Mouse (Mus musculus) layer of hippocampus, postnatal 10 days (tissue): ENCODE results near the gene Zfp513. TPM values are rescaled to one million over a fixed set of nuclear protein-coding genes. Genes with fewer than 3 reads are reported as not detected.

Source experiments
- DNase-seq, 2 experiments: peaks; one replicate each; pipeline ENCODE4 v3.0.0; 2021; ENCODE audit warnings: low spot score in 2 of 2
- total RNA-seq, 2 experiments: library from RNA; stranded (reverse); gene quantifications; 2 replicates each; pipeline ENCODE4 v1.2.3; 2021

Gene Zfp513
- total RNA-seq, 2 experiments from 2014 or later = 28.9 to 33.1 TPM

GRCm38 (mm10) chr5:31201042-31201741 lies 911 bp downstream of the Zfp513 start:
- DNase-seq = no peak

- peak; percentile 31 to 41 for DNase-seq
Measured at GRCm38 (mm10) chr5:31200327-31200768, 1.8 kb downstream of the Zfp513 start.

DNA sequence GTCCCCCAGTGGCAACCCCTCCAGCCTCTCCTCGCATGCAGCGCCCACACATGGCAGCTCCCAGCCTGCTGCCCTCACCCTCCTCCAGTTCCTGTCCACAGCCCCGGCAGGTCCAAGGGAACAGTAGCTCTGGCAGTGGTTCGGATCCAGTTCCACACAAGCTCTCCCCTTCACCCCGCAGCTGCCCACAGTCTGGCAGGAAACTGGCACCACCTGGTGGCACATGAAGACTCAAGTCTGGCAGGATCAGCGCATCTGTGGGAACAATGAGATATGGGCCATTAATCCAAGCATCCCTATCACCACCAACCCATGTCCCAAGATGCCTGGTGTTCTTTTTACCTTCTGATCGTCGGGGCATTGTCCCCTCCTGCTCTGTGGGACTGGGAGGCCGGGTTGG lies 2.2 kb downstream of the Zfp513 start:
- peak; percentile 40 to 52 for DNase-seq

GRCm38 (mm10) chr5:31199321-31199892 lies 2.7 kb downstream of the Zfp513 start:
- DNase-seq = no peak

- DNase-seq = no peak
Measured at GRCm38 (mm10) chr5:31198616-31199320, 3.3 kb downstream of the Zfp513 start.

GRCm38 (mm10) chr5:31198170-31198569 lies 3.9 kb downstream of the Zfp513 start:
- no peak for DNase-seq

DNA sequence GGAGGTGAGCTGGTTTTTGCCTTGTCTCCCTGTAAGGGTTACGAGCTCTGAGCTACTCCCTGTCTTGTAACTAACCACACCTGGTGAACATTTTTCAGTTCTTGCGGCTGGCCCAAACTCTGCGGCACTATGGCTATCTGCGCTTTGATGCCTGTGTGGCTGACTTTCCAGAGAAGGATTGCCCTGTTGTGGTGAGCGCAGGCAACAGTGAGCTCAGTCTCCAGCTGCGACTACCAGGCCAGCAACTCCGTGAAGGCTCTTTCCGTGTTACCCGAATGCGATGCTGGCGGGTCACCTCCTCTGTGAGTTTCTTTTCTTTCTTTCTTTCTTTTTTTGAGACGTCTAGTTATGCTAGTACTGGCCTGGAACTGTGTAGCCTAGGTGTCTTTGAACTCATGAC lies 5.0 kb downstream of the Zfp513 start:
- no peak for DNase-seq

DNA sequence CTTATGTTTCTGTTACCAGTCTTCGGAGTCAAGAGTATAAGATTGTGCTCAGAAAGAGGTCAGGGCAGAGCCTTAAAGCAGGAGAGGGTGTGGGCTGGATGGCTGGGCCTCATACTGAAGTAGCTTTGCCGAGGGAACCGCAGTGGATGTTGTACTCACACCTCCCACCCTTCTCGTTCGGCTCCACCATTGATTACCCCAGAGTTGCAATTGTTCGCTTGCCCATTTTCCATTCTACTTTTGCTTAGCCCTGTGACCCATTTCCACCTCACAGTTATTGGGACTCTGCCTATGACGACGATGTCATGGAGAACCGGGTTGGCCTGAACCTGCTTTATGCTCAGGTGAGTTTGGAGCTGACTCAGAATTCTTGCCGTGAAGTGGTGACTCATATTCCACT lies 5.9 kb downstream of the Zfp513 start:
- DNase-seq = no peak

DNA sequence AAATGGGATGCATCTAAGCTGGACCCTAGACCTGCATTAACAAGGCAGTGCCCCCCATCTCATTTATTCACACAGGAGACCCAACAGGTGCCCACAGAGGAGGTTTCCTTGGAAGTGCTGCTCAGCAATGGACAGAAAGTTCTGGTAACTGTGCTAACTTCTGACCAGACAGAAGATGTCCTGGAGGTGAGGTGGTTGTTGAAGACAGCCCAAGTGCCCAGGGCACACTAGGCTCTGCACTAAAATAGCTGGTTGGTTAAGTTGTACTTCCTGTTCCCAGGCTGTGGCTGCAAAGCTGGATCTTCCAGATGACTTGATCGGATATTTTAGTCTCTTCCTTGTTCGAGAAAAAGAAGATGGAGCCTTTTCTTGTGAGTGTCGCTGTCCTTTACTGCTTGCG lies 6.4 kb downstream of the Zfp513 start:
- DNase-seq = no peak

- no peak for DNase-seq
Measured at GRCm38 (mm10) chr5:31194486-31195485, 7.3 kb downstream of the Zfp513 start.

- no peak for DNase-seq
Measured at GRCm38 (mm10) chr5:31193631-31194281, 8.3 kb downstream of the Zfp513 start.

DNA sequence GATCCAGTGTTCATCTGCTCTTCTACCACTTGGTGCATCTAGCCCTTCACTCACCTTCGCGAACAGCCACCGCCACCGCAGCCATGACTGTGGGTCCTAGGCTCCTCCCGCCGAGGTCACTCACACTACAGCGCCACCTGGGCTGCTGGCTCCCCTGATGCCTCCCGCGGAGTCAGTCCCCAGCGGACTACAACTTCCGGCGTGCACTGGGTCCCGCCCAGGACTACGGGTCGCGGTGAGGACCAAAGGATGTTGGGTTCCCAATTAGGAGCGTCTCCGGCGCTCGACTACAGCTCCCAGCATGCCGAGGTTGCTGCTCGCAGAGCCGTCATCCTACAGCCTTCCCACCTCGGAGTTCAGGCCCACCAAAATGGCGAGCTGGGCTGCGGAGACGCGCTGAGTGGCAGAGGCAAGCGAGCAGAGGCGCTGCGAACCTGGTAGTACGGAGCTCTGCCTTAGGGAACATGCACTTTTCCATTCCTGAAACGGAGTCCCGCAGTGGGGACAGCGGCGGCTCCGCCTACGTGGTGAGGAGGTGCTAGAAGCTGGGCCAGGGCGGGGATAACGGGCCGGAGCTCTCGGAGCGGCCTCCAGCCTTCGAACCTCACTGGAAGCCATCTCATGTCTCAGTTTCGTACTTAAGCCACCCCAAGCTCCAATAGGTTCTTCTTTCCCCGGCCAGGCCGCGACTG lies 9.0 kb downstream of the Zfp513 start, which contains the start of the genes Snx17 and Eif2b4:
Gene Snx17, plus strand, starts transcription at position 289 of the 692 bp plus-strand sequence.
Gene Eif2b4, minus strand, starts transcription at position 492 of the 692 bp plus-strand sequence.
- DNase-seq = peak; percentile 99

DNA sequence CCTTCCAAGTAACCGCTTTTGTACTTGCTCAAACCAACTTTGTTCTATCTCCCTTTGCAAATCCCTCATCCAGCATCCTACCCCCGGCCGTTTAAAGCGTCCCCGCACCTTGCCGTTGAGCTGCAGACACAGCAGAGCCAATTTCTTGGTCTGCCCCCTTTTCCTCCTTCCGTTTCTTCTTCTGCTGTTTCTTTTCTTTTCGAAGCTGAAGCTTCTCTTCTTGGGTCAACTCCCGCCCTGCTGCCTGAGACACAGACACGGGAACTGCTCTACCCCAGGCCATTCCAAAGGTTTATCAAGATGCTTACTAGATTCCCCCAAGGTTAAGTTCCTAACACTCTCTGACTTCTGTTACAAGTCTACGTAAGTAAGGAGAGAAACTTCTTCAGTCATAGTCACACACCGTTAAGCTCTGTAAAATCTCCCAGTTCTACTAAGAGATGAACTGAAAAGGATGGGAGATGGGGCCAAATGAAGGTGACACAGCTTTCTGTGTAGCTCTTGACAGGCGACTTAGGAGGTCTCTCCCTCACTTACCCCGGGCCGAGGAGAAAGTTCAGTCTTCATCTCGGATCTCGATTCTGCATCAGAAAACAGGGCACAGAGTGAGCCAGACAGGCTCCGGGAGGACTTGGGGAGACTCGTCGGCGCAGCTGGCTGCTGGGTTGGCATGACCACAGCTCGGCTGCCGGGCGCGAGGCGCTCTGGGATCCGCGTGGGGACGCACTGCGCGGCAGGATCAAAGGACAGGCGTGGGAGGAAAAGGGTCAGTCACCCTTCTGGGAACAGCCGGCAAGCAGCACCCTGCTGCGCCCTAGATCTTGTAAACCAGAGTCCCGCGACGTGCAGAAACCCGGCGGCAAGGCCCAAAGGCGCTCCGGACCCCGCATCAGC lies 9.8 kb downstream of the Zfp513 start:
- DNase-seq = no peak

DNA sequence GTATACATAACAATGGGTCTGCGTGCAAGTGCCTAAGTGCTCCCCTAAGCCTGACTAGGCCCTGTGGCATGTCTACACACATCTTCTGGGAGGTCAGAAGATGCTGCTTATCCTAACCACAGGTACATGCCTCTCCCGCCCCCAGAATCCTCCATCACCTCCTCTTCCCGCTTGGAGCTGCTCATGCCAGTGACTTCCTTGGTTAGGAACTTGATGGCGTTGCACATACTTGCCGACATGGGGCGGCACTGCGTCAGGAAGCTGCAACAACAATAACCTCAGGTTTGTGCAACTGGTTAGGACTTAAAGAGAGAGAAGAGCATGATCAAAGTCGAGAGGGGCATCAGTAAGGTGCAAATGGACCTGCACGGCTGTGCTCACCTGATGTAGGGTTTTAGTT lies 11.9 kb downstream of the Zfp513 start:
- no peak for DNase-seq

- no peak for DNase-seq
Measured at GRCm38 (mm10) chr5:31188223-31188840, 13.8 kb downstream of the Zfp513 start.

DNA sequence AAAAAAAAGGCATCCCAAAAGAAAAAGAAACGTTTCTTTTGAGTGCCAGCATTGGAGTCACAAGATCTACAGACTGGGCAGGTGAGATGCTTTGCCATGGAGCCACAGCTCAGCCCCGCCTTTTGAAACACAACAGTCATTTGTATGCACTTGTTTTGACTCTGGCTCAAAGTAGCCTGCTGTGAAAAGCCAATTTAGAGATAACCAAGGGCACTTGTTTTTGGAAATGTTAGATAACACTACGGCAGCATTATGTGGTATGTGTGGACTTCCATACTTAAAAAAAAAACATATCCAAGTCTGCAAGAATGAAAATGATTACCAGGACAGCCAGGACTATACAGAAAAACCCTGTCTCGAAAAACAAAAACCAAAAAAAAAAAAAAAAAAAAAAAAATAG lies 18.4 kb downstream of the Zfp513 start:
- no peak for DNase-seq

- no peak for DNase-seq
Measured at GRCm38 (mm10) chr5:31181183-31181770, 20.8 kb downstream of the Zfp513 start.
